Mouse (Mus musculus): ENCODE data around the gene Rin3. TPM values are rescaled to one million over a fixed set of nuclear protein-coding genes. Genes with fewer than 3 reads are reported as not detected.

Gene Rin3
- total RNA-seq, 1 experiment, result 3.8 TPM

GRCm38 (mm10) chr12:102354126-102354984 is 71.5 kb downstream of the Rin3 start:
- in situ Hi-C loops (cut with MboI; ENCODE audit: low sequenced_read_pairs in 2 of 2, unreplicated experiment in 2 of 2), result no loop called here
- H3K36me3 ChIP-seq (ENCODE audit: control insufficient read depth, insufficient read depth, low read length, poor library complexity, severe bottlenecking), result no peaks in the 10 kb centered on the region
- H3K27ac ChIP-seq (ENCODE audit: insufficient read depth, low read depth, low read length, poor library complexity, severe bottlenecking), result no peak overlapping the region
- DNase-seq (ENCODE audit: low read depth, low spot score), result no peak
- no peaks in the 10 kb centered on the region for H3K9me3 ChIP-seq (ENCODE audit: control insufficient read depth, insufficient read depth, low read depth, low read length)
- H3K4me1 ChIP-seq (ENCODE audit: control insufficient read depth in 2 of 2, insufficient read depth in 2 of 2, low read length in 2 of 2, poor library complexity in 1 of 2), result no peaks in the 10 kb centered on the region
- TF ChIP-seq ZC3H11A (IDR thresholded peaks at IDR 0.05; ENCODE audit: borderline replicate concordance, low read depth, low read length) (no peak), HCFC1 (IDR thresholded peaks at IDR 0.05; ENCODE audit: borderline replicate concordance, insufficient read depth, low read length) (no peak)
- no peak overlapping the region for H3K4me3 ChIP-seq (ENCODE audit: insufficient read depth in 1 of 2, low read depth in 1 of 2, low read length in 2 of 2, poor library complexity in 1 of 2, severe bottlenecking in 1 of 2)
- no peak overlapping the region for H3K9ac ChIP-seq (ENCODE audit: insufficient read depth, low read depth, low read length, poor library complexity, severe bottlenecking)

DNA sequence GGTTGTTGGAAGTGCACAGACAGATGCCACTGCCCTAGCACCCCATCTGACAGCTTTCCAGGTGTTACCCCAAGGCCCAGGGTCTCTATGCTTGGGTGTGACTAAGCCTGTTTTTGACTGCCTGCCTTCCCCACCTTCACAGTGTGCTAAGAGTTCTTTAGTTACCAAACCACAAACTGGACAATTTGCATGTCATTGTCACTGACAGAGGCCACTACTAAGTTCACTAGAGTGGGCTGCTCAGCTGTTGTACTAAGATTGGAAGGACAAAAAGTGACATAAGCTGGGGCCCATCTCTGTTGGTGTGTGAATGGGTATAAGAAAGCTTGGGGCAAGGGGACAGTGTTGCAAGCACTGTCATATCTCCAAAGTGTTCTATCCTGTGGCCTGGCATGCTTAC is 72.9 kb downstream of the Rin3 start:
- Histone ChIP-seq H3K9me3 (ENCODE audit: control insufficient read depth, insufficient read depth, low read depth, low read length) (no peaks in the 10 kb centered on the region), H3K4me3 (ENCODE audit: insufficient read depth in 1 of 2, low read depth in 1 of 2, low read length in 2 of 2, poor library complexity in 1 of 2, severe bottlenecking in 1 of 2) (no peak overlapping the region), H3K36me3 (ENCODE audit: control insufficient read depth, insufficient read depth, low read length, poor library complexity, severe bottlenecking) (no peaks in the 10 kb centered on the region), H3K27ac (ENCODE audit: insufficient read depth, low read depth, low read length, poor library complexity, severe bottlenecking) (no peak overlapping the region), H3K4me1 (ENCODE audit: control insufficient read depth in 2 of 2, insufficient read depth in 2 of 2, low read length in 2 of 2, poor library complexity in 1 of 2) (no peaks in the 10 kb centered on the region), H3K9ac (ENCODE audit: insufficient read depth, low read depth, low read length, poor library complexity, severe bottlenecking) (no peak overlapping the region)
- in situ Hi-C loops (cut with MboI; ENCODE audit: low sequenced_read_pairs in 2 of 2, unreplicated experiment in 2 of 2), result no loop called here
- no peak for TF ChIP-seq CHD2 (IDR thresholded peaks at IDR 0.05; ENCODE audit: low read depth, low read length)
- no peak for TF ChIP-seq HCFC1 (IDR thresholded peaks at IDR 0.05; ENCODE audit: borderline replicate concordance, insufficient read depth, low read length)
- TF ChIP-seq ZC3H11A (IDR thresholded peaks at IDR 0.05; ENCODE audit: borderline replicate concordance, low read depth, low read length), result no peak
- no peak for TF ChIP-seq ZNF384 (IDR thresholded peaks at IDR 0.05; ENCODE audit: low read depth, low read length)
- no peak for TF ChIP-seq MAFK (IDR thresholded peaks at IDR 0.05; ENCODE audit: insufficient read depth, low read depth, low read length)
- DNase-seq (ENCODE audit: low read depth, low spot score), result no peak

DNA sequence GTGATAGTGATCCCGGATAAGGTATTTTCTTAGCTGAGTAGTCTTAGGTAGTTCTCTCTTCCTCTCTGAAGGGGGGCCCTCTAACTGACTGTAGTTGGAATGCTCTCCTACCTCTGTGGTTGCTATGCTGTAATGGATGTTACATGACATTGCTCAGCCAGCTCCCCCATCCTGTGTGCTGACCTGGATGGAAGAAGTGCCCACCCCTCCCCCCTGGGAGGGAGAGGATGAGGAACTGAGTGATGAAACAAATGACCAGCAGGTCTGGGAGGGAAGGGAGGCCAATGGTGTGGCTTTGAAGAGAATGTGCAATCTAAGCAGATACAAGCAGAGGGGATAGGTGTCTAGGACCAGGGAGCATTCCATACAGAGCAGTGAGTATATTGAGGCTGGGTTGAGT is 73.9 kb downstream of the Rin3 start:
- Histone ChIP-seq H3K27ac (ENCODE audit: insufficient read depth, low read depth, low read length, poor library complexity, severe bottlenecking) (no peak overlapping the region), H3K36me3 (ENCODE audit: control insufficient read depth, insufficient read depth, low read length, poor library complexity, severe bottlenecking) (no peaks in the 10 kb centered on the region), H3K4me3 (ENCODE audit: insufficient read depth in 1 of 2, low read depth in 1 of 2, low read length in 2 of 2, poor library complexity in 1 of 2, severe bottlenecking in 1 of 2) (no peak overlapping the region), H3K9me3 (ENCODE audit: control insufficient read depth, insufficient read depth, low read depth, low read length) (no peaks in the 10 kb centered on the region), H3K4me1 (ENCODE audit: control insufficient read depth in 2 of 2, insufficient read depth in 2 of 2, low read length in 2 of 2, poor library complexity in 1 of 2) (no peaks in the 10 kb centered on the region), H3K9ac (ENCODE audit: insufficient read depth, low read depth, low read length, poor library complexity, severe bottlenecking) (no peak overlapping the region)
- in situ Hi-C loops (cut with MboI; ENCODE audit: low sequenced_read_pairs in 2 of 2, unreplicated experiment in 2 of 2), result no loop called here
- TF ChIP-seq ZNF384 (IDR thresholded peaks at IDR 0.05; ENCODE audit: low read depth, low read length), result no peak
- no peak for TF ChIP-seq ZC3H11A (IDR thresholded peaks at IDR 0.05; ENCODE audit: borderline replicate concordance, low read depth, low read length)
- no peak for TF ChIP-seq HCFC1 (IDR thresholded peaks at IDR 0.05; ENCODE audit: borderline replicate concordance, insufficient read depth, low read length)
- no peak for TF ChIP-seq CHD2 (IDR thresholded peaks at IDR 0.05; ENCODE audit: low read depth, low read length)
- no peak for TF ChIP-seq MAFK (IDR thresholded peaks at IDR 0.05; ENCODE audit: insufficient read depth, low read depth, low read length)
- DNase-seq (ENCODE audit: low read depth, low spot score), result no peak

DNA sequence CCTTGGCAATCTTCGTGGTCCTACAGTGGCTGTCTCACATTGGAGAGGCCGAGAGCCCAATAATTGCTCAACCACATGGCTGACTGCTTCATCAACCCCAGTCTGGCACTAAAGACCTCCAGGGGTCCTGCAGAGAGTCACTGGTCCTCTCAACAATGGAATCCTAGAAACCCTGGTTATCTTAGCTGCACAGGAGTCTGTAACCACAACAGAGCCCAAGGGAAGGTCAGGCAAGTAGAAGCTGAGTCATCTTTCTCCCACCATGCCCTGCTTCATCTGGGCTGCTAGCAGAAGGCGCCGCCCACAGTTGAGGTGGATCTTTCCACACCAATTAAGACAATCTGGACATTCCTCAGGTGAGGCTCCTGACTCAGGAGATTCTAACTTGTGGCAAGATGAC is 76.5 kb downstream of the Rin3 start:
- Histone ChIP-seq H3K27ac (ENCODE audit: insufficient read depth, low read depth, low read length, poor library complexity, severe bottlenecking) (no peak overlapping the region), H3K9ac (ENCODE audit: insufficient read depth, low read depth, low read length, poor library complexity, severe bottlenecking) (no peak overlapping the region), H3K36me3 (ENCODE audit: control insufficient read depth, insufficient read depth, low read length, poor library complexity, severe bottlenecking) (no peaks in the 10 kb centered on the region), H3K4me3 (ENCODE audit: insufficient read depth in 1 of 2, low read depth in 1 of 2, low read length in 2 of 2, poor library complexity in 1 of 2, severe bottlenecking in 1 of 2) (no peak overlapping the region), H3K9me3 (ENCODE audit: control insufficient read depth, insufficient read depth, low read depth, low read length) (no peaks in the 10 kb centered on the region), H3K4me1 (ENCODE audit: control insufficient read depth in 2 of 2, insufficient read depth in 2 of 2, low read length in 2 of 2, poor library complexity in 1 of 2) (no peaks in the 10 kb centered on the region)
- in situ Hi-C loops (cut with MboI; ENCODE audit: low sequenced_read_pairs in 2 of 2, unreplicated experiment in 2 of 2), result no loop called here
- no peak for TF ChIP-seq ZC3H11A (IDR thresholded peaks at IDR 0.05; ENCODE audit: borderline replicate concordance, low read depth, low read length)
- TF ChIP-seq HCFC1 (IDR thresholded peaks at IDR 0.05; ENCODE audit: borderline replicate concordance, insufficient read depth, low read length), result no peak
- no peak for TF ChIP-seq ZNF384 (IDR thresholded peaks at IDR 0.05; ENCODE audit: low read depth, low read length)
- no peak for TF ChIP-seq CHD2 (IDR thresholded peaks at IDR 0.05; ENCODE audit: low read depth, low read length)
- no peak for TF ChIP-seq MAFK (IDR thresholded peaks at IDR 0.05; ENCODE audit: insufficient read depth, low read depth, low read length)
- DNase-seq (ENCODE audit: low read depth, low spot score), result no peak
